Mouse (Mus musculus): ENCODE measurements around the gene Six2.

- no peak for TF ChIP-seq CTCF (IDR thresholded peaks at IDR 0.05; ENCODE audit: low read depth)
- no peak for TF ChIP-seq EP300 (IDR thresholded peaks at IDR 0.05; ENCODE audit: low read depth)
Observed at GRCm38 (mm10) chr17:85688236-85688910, at the start of gene Six2.

Data from heart, postnatal 0 days (tissue).